Mouse (Mus musculus): ENCODE data around the gene Fam227b.

Gene Fam227b

GRCm38 (mm10) chr2:126045621-126046020 lies 106.2 kb downstream of the Fam227b start:
- Histone ChIP-seq H3K4me3 (replicated peaks; ENCODE audit: low read length) (no peak overlapping the region), H3K4me1 (replicated peaks; ENCODE audit: low read depth, low read length) (peaks cover 6% of the 10 kb centered on the region), H3K27me3 (ENCODE audit: insufficient read depth, low read length) (no peaks in the 10 kb centered on the region), H3K36me3 (ENCODE audit: insufficient read depth, low read length) (no peaks in the 10 kb centered on the region), H3K9me3 (ENCODE audit: low read length) (no peaks in the 10 kb centered on the region)
- TF ChIP-seq CTCF (conservative IDR thresholded peaks at IDR 0.05; ENCODE audit: low read length) (no peak), POU5F1 (IDR thresholded peaks at IDR 0.05; ENCODE audit: borderline replicate concordance, low read length) (no peak), NANOG (IDR thresholded peaks at IDR 0.05; ENCODE audit: borderline replicate concordance, low read length) (no peak)

- Histone ChIP-seq H3K36me3 (ENCODE audit: insufficient read depth, low read length) (no peaks in the 10 kb centered on the region), H3K9me3 (ENCODE audit: low read length) (no peaks in the 10 kb centered on the region), H3K4me1 (replicated peaks; ENCODE audit: low read depth, low read length) (0 out of 2 replicates have a peak, but pooled peaks cover 4% of the 10 kb centered on the region), H3K4me3 (replicated peaks; ENCODE audit: low read length) (no peak overlapping the region), H3K27me3 (ENCODE audit: insufficient read depth, low read length) (no peaks in the 10 kb centered on the region)
- no peak for TF ChIP-seq POU5F1 (IDR thresholded peaks at IDR 0.05; ENCODE audit: borderline replicate concordance, low read length)
- TF ChIP-seq NANOG (IDR thresholded peaks at IDR 0.05; ENCODE audit: borderline replicate concordance, low read length): no peak
- no peak for TF ChIP-seq CTCF (conservative IDR thresholded peaks at IDR 0.05; ENCODE audit: low read length)
These were observed 109.1 kb downstream of the Fam227b start for GRCm38 (mm10) chr2:126042674-126043073.

GRCm38 (mm10) chr2:126041237-126041636 lies 110.6 kb downstream of the Fam227b start:
- H3K9me3 ChIP-seq (ENCODE audit: low read length): no peaks in the 10 kb centered on the region
- no peaks in the 10 kb centered on the region for H3K27me3 ChIP-seq (ENCODE audit: insufficient read depth, low read length)
- 0 out of 2 replicates have a peak, but pooled peaks cover 4% of the 10 kb centered on the region for H3K4me1 ChIP-seq (replicated peaks; ENCODE audit: low read depth, low read length)
- H3K36me3 ChIP-seq (ENCODE audit: insufficient read depth, low read length): no peaks in the 10 kb centered on the region
- H3K4me3 ChIP-seq (replicated peaks; ENCODE audit: low read length): no peak overlapping the region
- TF ChIP-seq CTCF (conservative IDR thresholded peaks at IDR 0.05; ENCODE audit: low read length) (no peak), POU5F1 (IDR thresholded peaks at IDR 0.05; ENCODE audit: borderline replicate concordance, low read length) (no peak), NANOG (IDR thresholded peaks at IDR 0.05; ENCODE audit: borderline replicate concordance, low read length) (no peak)

GRCm38 (mm10) chr2:126040651-126041050 lies 111.2 kb downstream of the Fam227b start:
- H3K36me3 ChIP-seq (ENCODE audit: insufficient read depth, low read length): no peaks in the 10 kb centered on the region
- H3K27me3 ChIP-seq (ENCODE audit: insufficient read depth, low read length): no peaks in the 10 kb centered on the region
- H3K9me3 ChIP-seq (ENCODE audit: low read length): no peaks in the 10 kb centered on the region
- no peak overlapping the region for H3K4me3 ChIP-seq (replicated peaks; ENCODE audit: low read length)
- H3K4me1 ChIP-seq (replicated peaks; ENCODE audit: low read depth, low read length): 0 out of 2 replicates have a peak, but pooled peaks cover 4% of the 10 kb centered on the region
- TF ChIP-seq POU5F1 (IDR thresholded peaks at IDR 0.05; ENCODE audit: borderline replicate concordance, low read length): no peak
- no peak for TF ChIP-seq CTCF (conservative IDR thresholded peaks at IDR 0.05; ENCODE audit: low read length)

GRCm38 (mm10) chr2:126039414-126039891 lies 112.4 kb downstream of the Fam227b start:
- Histone ChIP-seq H3K4me1 (replicated peaks; ENCODE audit: low read depth, low read length) (0 out of 2 replicates have a peak, but pooled peaks cover 2% of the 10 kb centered on the region), H3K36me3 (ENCODE audit: insufficient read depth, low read length) (no peaks in the 10 kb centered on the region), H3K27me3 (ENCODE audit: insufficient read depth, low read length) (no peaks in the 10 kb centered on the region), H3K9me3 (ENCODE audit: low read length) (no peaks in the 10 kb centered on the region), H3K4me3 (replicated peaks; ENCODE audit: low read length) (no peak overlapping the region)
- TF ChIP-seq NANOG (IDR thresholded peaks at IDR 0.05; ENCODE audit: borderline replicate concordance, low read length) (no peak), CTCF (conservative IDR thresholded peaks at IDR 0.05; ENCODE audit: low read length) (no peak), POU5F1 (IDR thresholded peaks at IDR 0.05; ENCODE audit: borderline replicate concordance, low read length) (no peak)

- TF ChIP-seq POU5F1 (IDR thresholded peaks at IDR 0.05; ENCODE audit: borderline replicate concordance, low read length): no peak
- TF ChIP-seq CTCF (conservative IDR thresholded peaks at IDR 0.05; ENCODE audit: low read length): no peak
- no peak for TF ChIP-seq NANOG (IDR thresholded peaks at IDR 0.05; ENCODE audit: borderline replicate concordance, low read length)
- H3K4me3 ChIP-seq (replicated peaks; ENCODE audit: low read length): no peak overlapping the region
- H3K9me3 ChIP-seq (ENCODE audit: low read length): no peaks in the 10 kb centered on the region
- H3K4me1 ChIP-seq (replicated peaks; ENCODE audit: low read depth, low read length): no peaks in the 10 kb centered on the region
- H3K27me3 ChIP-seq (ENCODE audit: insufficient read depth, low read length): no peaks in the 10 kb centered on the region
- H3K36me3 ChIP-seq (ENCODE audit: insufficient read depth, low read length): no peaks in the 10 kb centered on the region
These were observed 113.4 kb downstream of the Fam227b start for GRCm38 (mm10) chr2:126038221-126039000.

GRCm38 (mm10) chr2:126036121-126036520 lies 115.7 kb downstream of the Fam227b start:
- Histone ChIP-seq H3K27me3 (ENCODE audit: insufficient read depth, low read length) (no peaks in the 10 kb centered on the region), H3K9me3 (ENCODE audit: low read length) (no peaks in the 10 kb centered on the region), H3K4me1 (replicated peaks; ENCODE audit: low read depth, low read length) (no peaks in the 10 kb centered on the region), H3K4me3 (replicated peaks; ENCODE audit: low read length) (no peak overlapping the region), H3K36me3 (ENCODE audit: insufficient read depth, low read length) (no peaks in the 10 kb centered on the region)
- TF ChIP-seq NANOG (IDR thresholded peaks at IDR 0.05; ENCODE audit: borderline replicate concordance, low read length) (no peak), POU5F1 (IDR thresholded peaks at IDR 0.05; ENCODE audit: borderline replicate concordance, low read length) (no peak), CTCF (conservative IDR thresholded peaks at IDR 0.05; ENCODE audit: low read length) (no peak)

- no peak overlapping the region for H3K4me3 ChIP-seq (replicated peaks; ENCODE audit: low read length)
- H3K27me3 ChIP-seq (ENCODE audit: insufficient read depth, low read length): no peaks in the 10 kb centered on the region
- no peaks in the 10 kb centered on the region for H3K36me3 ChIP-seq (ENCODE audit: insufficient read depth, low read length)
- H3K9me3 ChIP-seq (ENCODE audit: low read length): no peaks in the 10 kb centered on the region
- TF ChIP-seq NANOG (IDR thresholded peaks at IDR 0.05; ENCODE audit: borderline replicate concordance, low read length) (no peak), CTCF (conservative IDR thresholded peaks at IDR 0.05; ENCODE audit: low read length) (no peak), POU5F1 (IDR thresholded peaks at IDR 0.05; ENCODE audit: borderline replicate concordance, low read length) (no peak)
- no peaks in the 10 kb centered on the region for H3K4me1 ChIP-seq (replicated peaks; ENCODE audit: low read depth, low read length)
These were observed 116.6 kb downstream of the Fam227b start for GRCm38 (mm10) chr2:126035013-126035770.
